Mouse (Mus musculus) liver, adult 2 months (tissue): ENCODE measurements around the gene Il17rd. TPM values are rescaled to one million over a fixed set of nuclear protein-coding genes. Genes with fewer than 3 reads are reported as not detected.

Experiments
- DNase-seq: peaks from one replicate; pipeline ENCODE4 v3.0.0-alpha.2; 2011; ENCODE audit warnings: low read depth, low spot score; ENCODE audit errors: extremely low read depth
- H3K27ac ChIP-seq: fragments of 200-500 bp; replicated peaks from 2 replicates; pipeline ENCODE4 v1.5.1; 2012; ENCODE audit warnings: low read depth, mild to moderate bottlenecking, control low read depth, inconsistent platforms, low read length; ENCODE audit not compliant: insufficient read depth
- H3K27me3 ChIP-seq: fragments of 200-500 bp; 2 replicates; pipeline ENCODE4 v1.6.1; 2012; ENCODE audit warnings: mild to moderate bottlenecking, moderate library complexity, low read length, inconsistent platforms; ENCODE audit not compliant: control insufficient read depth, insufficient read depth
- H3K36me3 ChIP-seq: fragments of 200-500 bp; 2 replicates; pipeline ENCODE4 v1.6.1; 2012; ENCODE audit warnings: low read length, inconsistent platforms; ENCODE audit not compliant: control insufficient read depth, insufficient read depth
- H3K4me1 ChIP-seq: fragments of 200-500 bp; 2 replicates; pipeline ENCODE4 v1.6.1; 2011; ENCODE audit warnings: low read length; ENCODE audit not compliant: control insufficient read depth, insufficient read depth
- H3K4me3 ChIP-seq: fragments of 200-500 bp; 2 replicates; pipeline ENCODE4 v1.5.1; 2011; ENCODE audit warnings: low read depth, mild to moderate bottlenecking, control low read depth, low read length, moderate library complexity; ENCODE audit not compliant: insufficient read depth
- H3K79me2 ChIP-seq: fragments of 200-500 bp; 2 replicates; pipeline ENCODE4 v1.6.1; 2012; ENCODE audit warnings: inconsistent platforms, mild to moderate bottlenecking, low read length, moderate library complexity; ENCODE audit not compliant: control insufficient read depth, insufficient read depth
- H3K9ac ChIP-seq: fragments of 200-500 bp; 2 replicates; pipeline ENCODE4 v1.6.1; 2012; ENCODE audit warnings: low read depth, mild to moderate bottlenecking, control low read depth, inconsistent platforms, low read length
- CTCF ChIP-seq: fragments of 200-500 bp; IDR thresholded peaks from 2 replicates; pipeline ENCODE4 v1.5.1; 2011; ENCODE audit warnings: low read depth, low read length, control low read depth
- POLR2A ChIP-seq: fragments of 200-500 bp; IDR thresholded peaks from 2 replicates; pipeline ENCODE4 v1.6.1; 2011; ENCODE audit warnings: low read length, control low read depth; ENCODE audit not compliant: insufficient read depth; ENCODE audit errors: extremely low read depth
- WGBS: fragments of 180-500 bp; shearing (Covaris S2); methylation state at CpG from one replicate; pipeline ENCODE4 v1.1.7; 2018; 5-methylcytosine and 5-hydroxymethylcytosine counted together
- polyA plus RNA-seq: library from polyadenylated mRNA; depleted of rRNA; stranded (reverse); fragments of >200 nt; gene quantifications from 2 replicates; pipeline ENCODE4 v1.2.3, GENCODE M21; 2012; rRNA removed
- total RNA-seq: library from RNA; depleted of rRNA; stranded (reverse); fragments of >200 nt; gene quantifications from 2 replicates; pipeline ENCODE4 v1.2.3, GENCODE M21; 2014; rRNA removed

Il17rd gene
- total and polyA plus RNA-seq, 2 experiments: 0.16 to 0.55 TPM

- Histone ChIP-seq H3K4me1 (no peaks in the 10 kb centered on the region), H3K79me2 (no peaks in the 10 kb centered on the region), H3K9ac (no peak overlapping the region), H3K27ac (no peak overlapping the region), H3K4me3 (no peak overlapping the region), H3K36me3 (no peaks in the 10 kb centered on the region), H3K27me3 (no peaks in the 10 kb centered on the region)
- WGBS: 86% methylated on average over 6 of the region's 6 CpGs
- TF ChIP-seq POLR2A (no peak), CTCF (no peak)
- no peak for DNase-seq
Observed at GRCm38 (mm10) chr14:27155088-27155487, 116.3 kb downstream of the Il17rd start.

GRCm38 (mm10) chr14:27156032-27156431 lies 117.3 kb downstream of the Il17rd start:
- Histone ChIP-seq H3K4me3 (no peak overlapping the region), H3K27ac (no peak overlapping the region), H3K9ac (no peak overlapping the region), H3K27me3 (no peaks in the 10 kb centered on the region), H3K4me1 (no peaks in the 10 kb centered on the region), H3K79me2 (no peaks in the 10 kb centered on the region), H3K36me3 (no peaks in the 10 kb centered on the region)
- 94% methylated on average over 6 of the region's 6 CpGs for WGBS
- DNase-seq: no peak
- TF ChIP-seq POLR2A (no peak), CTCF (no peak)

Other genes starting within 250 kb of the Il17rd start
- 0.09 TPM in 1 of 2 replicates, not detected in the other for gene Asb14, start 144.4 kb upstream of the Il17rd start, total RNA-seq
- gene Asb14, start 144.4 kb upstream of the Il17rd start, polyA plus RNA-seq: not detected in 2 replicates
- gene Appl1, start 67.7 kb upstream of the Il17rd start, total RNA-seq: 7.9 and 9.7 TPM in 2 replicates
- gene Appl1, start 67.7 kb upstream of the Il17rd start, polyA plus RNA-seq: 1.2 and 1.5 TPM in 2 replicates
- not detected in 2 replicates for gene Hesx1, start 44.5 kb upstream of the Il17rd start, total RNA-seq
- gene Hesx1, start 44.5 kb upstream of the Il17rd start, polyA plus RNA-seq: not detected in 2 replicates
- 17.2 and 19.3 TPM in 2 replicates for gene Arhgef3, start 76.0 kb downstream of the Il17rd start, total RNA-seq
- 6.4 and 6.7 TPM in 2 replicates for gene Arhgef3, start 76.0 kb downstream of the Il17rd start, polyA plus RNA-seq